In genomic region chr3:103076476-103076875, GRCm38 (mm10) we compare ENCODE assay signal across 41 mouse cellular contexts. TPM values are rescaled to one million over a fixed set of nuclear protein-coding genes. Genes with fewer than 3 reads are reported as not detected.
"Had no signal": no experiment of that assay in that cellular context is flagged by ENCODE, and none has a peak within 500 bp of the region (broad histone marks: within the 10 kb centered on the region; RNA-seq: fewer than 3 reads in every experiment).

No protein-coding gene starts in this region.

- H3K4me3 ChIP-seq: heart, embryonic 12.5 days; heart, embryonic 13.5 days; heart, embryonic 15.5 days; hindbrain, embryonic 10.5 days; hindbrain, embryonic 12.5 days; hindbrain, embryonic 13.5 days; hindbrain, embryonic 15.5 days; intestine, embryonic 15.5 days; kidney, embryonic 15.5 days; layer of hippocampus, adult 2 months; left cerebral cortex, adult 2 months had no signal

- DNase-seq: heart, postnatal 10 days; heart, postnatal 36 days; heart, postnatal 4 days; kidney, adult 11 months; kidney, adult 18-20 months; kidney, adult 2 months; kidney, adult 8-10 months; kidney, adult 9 months; kidney, postnatal 10 days; kidney, postnatal 14 days; kidney, postnatal 25 days; kidney, postnatal 36 days; kidney, postnatal 4 days; layer of hippocampus, adult 9-11 months; layer of hippocampus, postnatal 36 days had no signal

- ATAC-seq: hindbrain, embryonic 16.5 days; hindbrain, postnatal 0 days; inflammation-experienced regulatory T-cells, adult 6 months; intestine, embryonic 15.5 days; intestine, embryonic 16.5 days; intestine, postnatal 0 days had no signal

- H3K27ac ChIP-seq: heart, embryonic 13.5 days; heart, embryonic 15.5 days; hindbrain, embryonic 10.5 days; hindbrain, embryonic 12.5 days; hindbrain, embryonic 13.5 days; hindbrain, embryonic 14.5 days; hindbrain, embryonic 15.5 days; hindbrain, postnatal 0 days; intestine, embryonic 15.5 days; kidney, embryonic 15.5 days; kidney, postnatal 0 days; layer of hippocampus, adult 2 months; left cerebral cortex, adult 2 months had no signal

RNA-seq across cellular contexts. Expression of gene Ampd1, which starts 2.7 kb away (rescaled TPM):
- total RNA-seq: heart, postnatal 10 days; heart, postnatal 25 days; heart, postnatal 36 days; hematopoietic stem cell, adult 5-6 weeks; layer of hippocampus, adult 18-20 months; layer of hippocampus, adult 2 months; layer of hippocampus, adult 8-10 months; layer of hippocampus, postnatal 10 days; layer of hippocampus, postnatal 14 days; layer of hippocampus, postnatal 25 days; layer of hippocampus, postnatal 36 days; left cerebral cortex, adult 18-20 months; left cerebral cortex, adult 2 months had no signal
